Mouse (Mus musculus): Measurements from ENCODE around the gene Slc39a9.

Slc39a9 gene

GRCm38 (mm10) chr12:80719141-80719540 lies 75.5 kb downstream of the Slc39a9 start:
- no peak for DNase-seq (ENCODE audit: low read depth, low spot score)

- no peak for DNase-seq (ENCODE audit: low read depth, low spot score)
Observed at GRCm38 (mm10) chr12:80720507-80720906, 76.8 kb downstream of the Slc39a9 start.

GRCm38 (mm10) chr12:80721458-80721857 lies 77.8 kb downstream of the Slc39a9 start:
- DNase-seq (ENCODE audit: low read depth, low spot score) = no peak

GRCm38 (mm10) chr12:80724853-80725559 lies 81.3 kb downstream of the Slc39a9 start:
- DNase-seq (ENCODE audit: low read depth, low spot score) = peak; percentile 67

- no peak for DNase-seq (ENCODE audit: low read depth, low spot score)
Observed at GRCm38 (mm10) chr12:80728207-80728606, 84.5 kb downstream of the Slc39a9 start.

GRCm38 (mm10) chr12:80728814-80729213 lies 85.1 kb downstream of the Slc39a9 start:
- DNase-seq (ENCODE audit: low read depth, low spot score) = no peak

- no peak for DNase-seq (ENCODE audit: low read depth, low spot score)
Observed at GRCm38 (mm10) chr12:80729758-80730530, 86.3 kb downstream of the Slc39a9 start.

- DNase-seq (ENCODE audit: low read depth, low spot score) = peak; percentile 76
Observed at GRCm38 (mm10) chr12:80730567-80730966, 86.9 kb downstream of the Slc39a9 start.
